Mouse (Mus musculus) bone marrow, adult 2 months (tissue): ENCODE data around the gene Noa1.

Experiments
- CTCF ChIP-seq: fragments of 200-500 bp; IDR thresholded peaks from 2 replicates; pipeline ENCODE4 v1.5.1; 2011; ENCODE audit warnings: low read length, control low read depth; ENCODE audit not compliant: control insufficient read depth, insufficient read depth
- POLR2A ChIP-seq: fragments of 200-500 bp; IDR thresholded peaks from 2 replicates; pipeline ENCODE4 v1.6.1; 2011; ENCODE audit warnings: low read depth, mild to moderate bottlenecking, control low read depth, low read length, borderline replicate concordance; ENCODE audit not compliant: control insufficient read depth

DNA sequence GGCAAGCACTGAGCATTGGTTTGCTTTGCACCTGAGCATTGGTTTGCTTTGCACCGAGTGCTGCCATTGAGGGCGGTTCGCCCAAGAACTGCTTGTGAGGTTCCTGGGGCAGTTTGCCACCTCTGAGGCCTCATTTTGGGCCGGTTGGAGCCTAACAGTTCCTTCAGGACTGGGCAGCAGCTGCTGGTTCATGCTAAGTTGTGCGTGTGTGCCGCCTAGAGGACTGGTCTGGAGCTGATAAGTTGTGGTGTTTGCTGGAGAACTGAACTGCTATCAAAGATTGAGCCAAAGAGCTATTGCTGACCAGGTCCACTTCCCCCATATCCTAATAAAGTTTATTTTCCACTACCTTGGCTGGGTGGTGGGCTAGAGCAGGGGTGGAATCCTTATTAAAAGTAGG is 32.7 kb downstream of the Noa1 start:
- TF ChIP-seq POLR2A (no peak), CTCF (no peak)
